Mouse (Mus musculus) layer of hippocampus, postnatal 14 days (tissue): ENCODE results near the gene Hdac7. TPM values are rescaled to one million over a fixed set of nuclear protein-coding genes. Genes with fewer than 3 reads are reported as not detected.

Source experiments
- DNase-seq, 2 experiments: peaks; one replicate each; pipeline ENCODE4 v3.0.0; 2021 to 2022; ENCODE audit warnings: low spot score in 2 of 2, mixed read lengths in 1 of 2
- total RNA-seq, 2 experiments: library from RNA; stranded (reverse); gene quantifications; 2 replicates each; pipeline ENCODE4 v1.2.3; 2021

Gene Hdac7
- total RNA-seq, 2 experiments from 2014 or later = 24.9 to 25.0 TPM

DNA sequence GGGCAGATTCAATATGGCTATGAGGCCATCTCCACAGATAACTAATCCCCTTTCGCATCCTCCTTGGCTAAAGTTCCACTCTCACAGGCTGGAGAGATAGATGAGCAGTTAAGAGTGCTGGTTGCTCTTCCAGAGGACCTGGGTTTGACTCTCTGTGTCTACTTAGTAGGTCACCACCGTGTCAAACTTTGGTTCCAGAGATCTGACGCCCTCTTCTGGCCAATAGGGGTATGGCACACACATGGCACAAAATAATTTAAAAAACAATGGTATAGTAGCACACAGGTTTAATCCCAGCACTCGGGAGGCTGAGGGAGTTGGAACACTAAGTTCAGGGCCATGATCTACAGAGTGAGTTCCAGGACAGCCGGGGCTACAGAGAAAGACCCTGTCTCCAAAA, 50.0 kb downstream of the Hdac7 start:
- no peak for DNase-seq

DNA sequence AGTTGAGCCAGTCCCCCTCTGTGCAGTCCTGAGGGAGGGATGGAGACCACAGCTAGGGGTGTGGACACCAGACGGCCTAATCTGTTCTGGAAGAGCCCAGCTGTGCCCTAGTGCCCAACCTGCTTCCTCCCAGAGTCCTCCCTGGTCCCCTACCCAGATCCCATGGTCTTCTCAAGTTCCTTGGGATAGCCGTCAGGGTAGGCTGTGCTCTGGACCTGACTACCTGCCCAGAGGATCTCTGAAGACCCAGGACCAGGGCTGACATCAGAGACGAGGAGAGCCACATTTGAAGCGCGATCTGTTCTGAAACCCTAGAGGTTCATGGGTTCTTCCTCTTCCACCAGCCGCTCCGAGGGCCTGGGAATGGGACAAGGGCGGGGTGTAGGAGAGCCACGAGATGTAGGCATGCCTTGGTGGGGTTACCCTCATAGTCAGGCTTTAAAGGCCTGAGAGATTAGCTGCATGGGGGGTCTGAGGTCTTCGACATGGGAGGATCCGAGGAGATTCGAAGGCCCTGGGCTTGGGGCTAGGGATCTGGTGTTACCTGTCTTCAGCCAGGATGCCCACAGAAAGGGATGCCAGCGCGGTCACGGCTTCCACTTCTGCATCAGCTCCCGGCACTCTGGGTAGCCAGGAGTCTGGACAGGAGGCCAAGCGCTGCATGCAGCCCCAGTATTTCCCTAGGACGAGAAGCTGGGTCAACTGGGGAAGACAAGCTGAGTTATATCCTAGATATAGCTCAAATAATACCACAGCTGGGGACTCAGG, 50.7 kb downstream of the Hdac7 start:
- DNase-seq = no peak

DNA sequence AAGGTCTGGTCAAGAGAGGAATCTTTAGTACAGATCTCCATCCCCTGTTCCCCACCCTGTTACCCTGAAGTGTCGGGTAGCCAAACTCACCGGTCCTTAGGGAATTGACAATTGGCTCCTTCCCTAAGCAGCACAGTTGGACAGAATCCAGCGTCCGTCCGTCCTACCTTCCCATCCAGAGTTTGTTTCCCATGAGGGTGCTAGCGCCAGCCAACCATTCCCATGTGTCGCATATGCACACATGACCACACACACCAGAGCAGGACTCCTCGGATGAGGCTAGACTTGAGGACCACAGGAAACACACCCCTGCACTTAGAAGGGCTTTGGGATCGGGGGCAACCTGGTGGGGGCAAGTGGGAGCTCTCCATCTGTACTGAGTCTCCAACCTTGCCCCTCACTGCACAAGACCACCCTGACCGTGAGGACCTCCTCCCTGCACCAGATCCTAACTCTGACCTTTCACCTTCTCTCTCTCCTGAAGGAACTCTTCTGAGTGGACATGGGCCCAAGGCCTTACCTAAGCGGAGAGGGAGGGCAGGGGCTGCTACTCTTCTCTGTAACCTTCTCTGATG, 53.1 kb downstream of the Hdac7 start:
- no peak for DNase-seq

DNA sequence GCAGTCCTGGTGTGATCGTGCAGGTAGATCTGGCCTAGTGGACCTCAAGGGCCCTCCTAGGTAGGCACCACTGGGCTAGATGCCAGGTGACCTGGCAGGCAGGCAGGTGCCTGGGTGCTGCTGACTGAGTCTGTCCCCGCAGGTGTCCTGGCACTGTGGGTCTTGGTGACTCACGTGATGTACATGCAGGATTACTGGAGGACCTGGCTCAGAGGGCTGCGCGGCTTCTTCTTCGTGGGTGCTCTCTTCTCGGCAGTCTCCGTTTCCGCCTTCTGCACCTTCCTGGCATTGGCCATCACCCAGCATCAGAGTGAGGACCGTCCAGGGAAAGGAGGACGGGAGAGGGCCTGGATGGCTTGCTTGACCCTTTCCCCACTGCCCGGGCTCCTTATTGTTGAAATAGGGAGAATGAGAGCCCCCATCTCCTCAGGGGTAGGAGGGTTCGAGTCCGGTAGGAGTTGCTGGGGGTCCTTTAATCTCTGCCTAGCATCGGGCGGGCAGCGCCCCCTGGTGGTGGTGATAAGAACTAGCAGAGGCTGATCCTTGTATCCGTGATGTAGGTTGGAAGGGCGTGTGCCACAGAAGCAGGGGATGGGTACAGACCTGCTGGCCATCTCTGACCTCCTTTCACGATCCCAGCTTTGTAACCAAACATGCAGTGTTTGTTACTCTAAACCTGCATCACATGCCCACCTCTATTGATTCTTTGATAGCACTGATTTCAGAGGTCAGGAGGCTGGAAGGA, 54.4 kb downstream of the Hdac7 start:
- DNase-seq = no peak

DNA sequence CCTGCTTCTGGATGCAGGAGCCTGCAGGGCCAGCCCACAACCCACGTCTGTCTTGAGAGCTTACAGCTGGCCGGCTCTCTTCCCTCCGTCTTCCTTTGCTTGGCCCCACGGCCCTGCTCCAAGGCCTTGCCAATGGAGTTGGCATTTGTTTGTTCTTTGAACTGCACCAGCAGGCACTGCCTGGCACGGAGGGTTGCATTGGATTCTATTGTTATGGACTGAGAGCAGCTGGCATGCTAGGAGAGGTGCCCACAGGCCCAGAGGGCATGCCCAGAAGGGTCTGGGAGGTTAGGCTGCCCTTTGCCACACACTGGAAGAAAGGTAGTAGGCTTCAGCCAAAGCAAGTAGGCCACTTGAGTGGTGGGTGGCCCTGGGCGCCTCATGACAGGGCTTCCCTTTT, 55.5 kb downstream of the Hdac7 start:
- peak in 1 of 2 experiments; percentile 81 for DNase-seq

DNA sequence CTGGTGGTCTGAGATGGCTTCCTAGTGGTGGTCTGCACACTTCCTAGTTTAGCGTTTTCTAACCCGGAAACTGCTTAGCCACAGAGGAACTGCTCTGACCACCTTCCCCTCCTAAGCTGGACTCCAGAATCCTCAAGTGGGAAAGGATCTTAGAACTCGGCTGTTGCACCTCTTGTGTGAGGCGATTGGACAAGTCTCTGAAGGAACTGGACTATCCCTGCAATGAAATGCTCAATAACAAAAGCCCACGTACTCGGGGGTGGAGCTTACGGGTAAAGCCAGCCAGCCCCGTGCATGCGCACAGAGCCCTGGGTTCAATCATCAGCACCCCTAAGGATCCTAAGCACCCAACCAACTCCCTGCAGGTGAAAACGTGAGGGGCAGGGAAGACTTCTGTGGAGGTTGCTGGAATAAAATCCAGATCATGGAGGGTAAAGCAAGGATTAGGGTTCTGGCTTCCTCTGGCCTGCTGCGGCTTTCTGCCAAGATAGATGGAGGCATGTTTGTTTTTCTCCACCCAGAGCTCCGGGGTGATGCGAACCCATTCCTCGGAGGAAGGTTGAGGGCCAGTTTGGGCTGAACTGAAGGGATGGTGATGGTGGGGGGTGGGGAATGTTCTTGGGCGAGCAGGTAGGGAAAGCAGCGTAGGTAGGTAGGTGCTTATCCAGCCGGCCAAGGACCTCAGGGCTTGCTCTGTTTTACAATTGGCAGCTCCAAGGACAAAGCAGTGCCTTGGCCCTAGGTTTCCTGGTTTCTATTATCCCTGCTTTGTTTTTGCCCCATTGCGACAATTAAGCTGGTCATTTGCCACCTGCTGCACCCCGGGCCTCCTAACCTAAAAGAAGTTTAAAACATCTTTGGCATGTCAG, 56.3 kb downstream of the Hdac7 start:
- DNase-seq = no peak

DNA sequence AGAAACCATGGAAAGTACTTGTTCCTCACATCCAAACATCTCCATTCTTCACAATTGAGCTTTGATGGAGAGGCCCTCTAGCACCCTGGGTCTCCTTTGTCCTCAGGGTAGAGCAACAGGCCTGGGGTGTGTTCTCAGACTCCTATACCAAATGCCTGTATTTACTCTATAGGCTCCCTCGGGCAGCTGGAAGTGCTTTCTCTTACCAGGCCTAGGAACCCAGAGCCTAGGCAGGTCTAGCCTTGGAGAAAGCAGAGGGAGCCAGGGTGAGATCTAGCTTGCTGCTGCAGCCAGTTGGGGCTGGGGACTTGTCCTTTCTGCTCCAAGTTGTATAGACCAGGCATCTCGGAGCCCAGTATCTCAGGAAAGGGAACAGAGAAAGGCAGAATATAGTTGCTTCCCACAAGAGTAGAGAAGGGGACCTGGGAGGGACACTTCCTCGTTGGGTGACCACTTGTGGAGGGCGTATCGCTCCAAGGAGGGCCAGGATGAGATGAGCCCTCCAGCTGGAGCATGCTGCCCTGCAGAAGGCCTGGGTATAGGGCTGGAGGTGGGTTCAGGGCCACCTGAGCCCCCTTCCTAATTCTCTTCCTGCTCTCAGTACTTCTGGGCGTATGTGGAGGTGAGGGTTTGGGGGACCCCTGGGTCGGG, 57.0 kb downstream of the Hdac7 start:
- no peak for DNase-seq

DNA sequence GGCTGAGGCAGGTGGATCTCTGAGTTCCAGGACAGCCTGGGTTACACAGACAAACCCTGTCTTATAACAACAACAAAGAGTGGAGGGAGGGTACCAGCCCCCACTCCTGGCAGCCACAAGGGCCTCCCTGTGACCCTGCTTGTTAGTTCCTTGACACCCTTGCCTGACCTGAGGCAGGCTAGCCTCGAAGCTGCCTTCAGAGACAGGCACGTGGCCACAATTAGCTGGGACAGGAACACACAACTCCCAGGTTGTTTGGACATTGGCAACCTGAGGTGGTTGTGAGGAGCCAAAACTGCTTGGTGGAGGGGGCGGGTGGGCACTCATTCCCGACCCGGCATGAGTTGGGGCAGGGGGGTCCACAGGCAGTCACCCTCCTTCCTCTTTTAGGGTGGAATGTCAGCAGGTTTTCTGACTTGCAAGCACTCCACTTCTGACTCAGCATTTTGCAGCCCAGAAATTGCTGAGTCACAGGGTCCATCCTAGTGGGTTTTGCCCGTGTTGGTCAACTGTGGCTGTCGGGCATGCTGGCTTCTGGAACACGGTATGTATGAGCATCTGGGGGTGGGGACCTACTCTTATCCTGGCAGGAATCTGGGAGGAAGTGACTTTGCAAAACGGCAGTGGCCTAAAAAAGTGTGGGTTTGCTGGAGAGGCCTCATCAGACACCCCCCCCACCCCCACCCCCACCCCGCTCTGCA, 57.7 kb downstream of the Hdac7 start:
- no peak for DNase-seq

DNA sequence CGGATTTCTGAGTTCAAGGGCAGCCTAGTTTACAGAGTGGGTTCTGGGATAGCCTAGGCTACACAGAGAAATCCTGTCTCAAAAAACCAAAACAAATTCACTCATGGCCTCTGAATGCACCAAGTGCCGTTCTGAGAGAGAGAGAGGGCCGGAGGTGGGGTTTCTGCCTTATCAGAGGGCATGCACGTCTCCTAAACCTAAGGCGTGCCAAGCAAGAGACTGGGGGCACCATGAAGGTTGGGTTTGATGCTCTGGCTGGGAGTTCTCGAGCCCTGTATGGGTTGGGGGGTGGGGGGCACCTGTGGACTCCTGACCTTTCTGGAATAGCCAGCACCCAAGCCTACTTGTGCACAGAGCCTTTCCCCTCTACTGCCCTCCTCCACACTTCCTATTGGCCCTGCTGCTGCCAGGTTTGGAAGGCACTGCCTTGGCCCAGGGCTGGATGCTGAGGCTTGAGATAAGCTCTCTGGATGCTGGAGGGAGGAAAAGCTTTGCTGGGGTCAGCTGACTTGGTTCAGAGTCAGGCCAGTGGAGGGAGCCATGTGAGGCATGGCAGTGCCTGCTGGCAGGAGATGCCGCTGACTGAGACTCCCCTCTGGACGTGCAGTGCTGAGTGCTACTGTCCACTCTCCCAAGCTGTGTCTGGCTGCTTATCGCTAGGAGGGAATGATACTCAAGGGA, 58.4 kb downstream of the Hdac7 start:
- no peak for DNase-seq

DNA sequence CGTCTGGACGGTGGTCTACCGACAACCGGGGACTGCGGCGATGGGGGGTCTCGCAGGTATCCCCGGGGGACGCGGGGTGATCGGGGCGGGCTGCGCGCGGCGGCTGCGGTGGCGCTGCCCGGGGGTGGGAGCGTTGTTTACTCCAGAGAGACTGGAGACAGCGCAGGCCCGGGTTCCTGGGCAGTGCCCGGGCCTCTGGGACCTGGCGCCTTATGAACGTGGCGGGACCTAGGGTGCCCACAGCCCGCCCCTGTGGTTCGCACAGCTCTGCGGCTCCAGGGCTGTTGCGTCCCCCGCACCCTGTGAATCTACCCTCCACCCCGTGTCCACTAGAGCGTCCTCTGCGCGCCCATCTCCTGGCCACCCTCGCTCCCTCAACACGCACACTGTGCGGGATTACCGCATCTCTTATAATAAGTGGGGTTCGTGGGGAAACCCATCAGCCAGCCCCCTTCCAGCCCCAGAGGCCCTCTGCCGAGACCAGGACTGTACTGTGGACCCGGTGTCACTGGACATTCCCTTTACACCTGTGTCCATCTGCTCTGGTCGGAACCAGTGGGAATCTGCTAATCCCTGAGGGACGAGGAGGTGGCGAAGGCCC, 59.6 kb downstream of the Hdac7 start:
- no peak for DNase-seq

DNA sequence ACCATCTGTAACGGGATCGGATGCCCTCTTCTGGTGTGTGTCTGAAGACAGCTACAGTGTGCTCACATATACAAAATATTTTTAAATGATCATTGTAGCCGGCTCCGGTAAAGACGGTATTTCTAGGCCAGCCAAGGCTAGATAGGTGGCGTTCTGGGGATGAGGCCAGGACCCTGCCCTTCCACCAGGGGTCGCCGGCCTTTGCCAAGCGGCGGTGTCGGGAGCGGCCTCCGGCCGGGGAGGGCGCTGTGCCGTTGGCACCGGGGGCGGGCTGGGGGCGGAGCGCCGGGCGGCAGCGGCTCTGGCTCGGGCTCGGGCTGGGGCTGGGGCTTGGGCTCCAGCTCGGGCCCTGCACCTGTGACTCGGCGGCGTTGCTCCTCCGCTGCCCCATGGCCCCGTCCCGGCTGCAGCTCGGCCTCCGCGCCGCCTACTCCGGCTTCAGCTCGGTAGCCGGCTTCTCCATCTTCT, 60.2 kb downstream of the Hdac7 start:
- DNase-seq = peak; percentile 84 to 86

DNA sequence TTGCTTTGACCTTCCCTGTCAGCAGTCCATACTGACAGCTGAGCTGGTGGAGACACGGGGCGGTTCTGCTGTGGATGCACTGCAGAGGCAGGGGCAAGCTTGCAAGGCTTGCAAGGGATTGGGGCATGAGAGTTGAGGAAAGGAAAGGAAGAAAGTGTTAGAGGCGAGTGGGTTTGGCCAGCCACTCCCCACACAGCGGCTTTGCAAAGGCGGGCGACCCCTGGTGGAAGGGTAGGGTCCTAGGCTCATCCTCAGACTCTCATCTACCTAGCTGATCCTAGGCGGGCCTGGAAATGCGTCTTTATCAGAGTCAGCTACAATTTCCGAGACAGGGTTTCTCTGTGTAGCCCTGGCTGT, 61.6 kb downstream of the Hdac7 start:
- peak in 1 of 2 experiments; percentile 67 for DNase-seq

DNA sequence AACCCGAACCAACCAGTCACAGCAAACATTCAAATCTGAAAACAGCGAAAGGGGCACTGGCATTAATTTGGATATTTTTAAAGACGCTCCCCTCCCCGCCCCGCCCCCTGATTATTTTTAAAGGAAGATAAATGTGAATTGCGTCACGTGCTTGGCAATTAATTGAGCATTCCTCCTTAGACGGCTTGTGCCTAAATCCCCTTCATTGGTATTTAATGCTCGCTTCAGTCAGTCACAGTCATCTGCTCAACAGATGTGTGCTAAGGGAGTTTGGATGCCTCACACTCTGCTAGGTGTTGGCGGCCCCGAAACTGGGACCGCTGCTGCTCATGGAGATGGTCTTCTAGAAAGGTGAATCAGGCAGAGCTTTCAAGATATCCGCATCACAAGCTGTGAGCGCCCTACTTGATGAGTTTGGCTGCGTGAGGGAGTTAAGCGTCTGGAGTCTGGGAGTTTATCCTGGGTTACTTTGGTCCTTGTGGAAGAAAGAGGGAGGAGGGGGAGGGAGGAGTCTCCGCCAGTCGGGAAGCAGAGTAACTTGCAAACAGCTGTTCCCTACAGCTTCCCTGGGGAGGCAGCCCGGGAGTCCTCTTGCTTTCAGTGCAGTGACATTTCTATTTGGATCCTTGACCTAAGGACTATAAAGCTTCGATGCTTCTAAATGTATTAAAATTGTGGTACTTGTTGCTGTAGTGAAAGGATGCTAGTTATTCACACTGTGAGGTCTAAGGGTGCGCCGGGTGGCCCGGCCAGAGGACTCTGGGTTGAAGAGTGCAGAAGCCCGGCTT, 62.1 kb downstream of the Hdac7 start:
- no peak for DNase-seq

DNA sequence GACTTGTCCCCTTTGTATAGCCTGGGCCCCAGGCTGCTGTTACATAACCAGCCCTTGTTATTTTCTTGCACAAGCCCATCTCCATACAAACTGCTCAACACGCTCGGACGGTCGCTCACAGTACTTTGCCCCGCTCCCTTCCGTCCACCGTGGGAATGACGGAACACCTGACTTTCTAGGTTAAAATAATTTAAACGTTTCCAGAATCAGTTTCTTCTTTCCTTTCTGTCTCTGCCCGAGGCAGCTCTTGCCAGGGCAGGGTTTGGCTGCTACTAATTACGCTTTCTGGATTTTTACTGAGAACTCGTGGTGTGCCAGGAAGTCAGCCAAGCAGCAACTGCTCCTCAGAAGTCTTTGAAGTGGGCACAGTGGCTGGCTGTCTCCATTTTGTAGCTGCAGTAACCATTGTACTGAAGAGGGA, 63.7 kb downstream of the Hdac7 start:
- no peak for DNase-seq

DNA sequence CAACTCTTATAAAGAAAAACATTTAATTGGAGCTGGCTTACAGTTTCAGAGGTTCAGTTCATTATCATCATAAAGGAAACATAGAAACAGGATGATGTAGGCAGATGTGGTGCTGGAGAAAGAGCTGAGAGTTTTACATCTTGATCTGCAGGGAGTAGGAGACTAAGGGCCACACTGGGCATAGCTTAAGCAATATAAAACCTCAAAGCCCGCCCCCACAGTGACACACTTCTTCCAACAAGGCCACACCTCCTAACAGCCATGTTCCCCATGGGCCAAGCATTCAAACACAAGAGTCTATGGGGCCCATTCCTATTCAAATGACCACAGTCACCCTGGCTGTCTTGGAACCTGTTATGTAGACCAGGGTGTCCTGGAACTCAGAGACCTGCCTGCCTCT, 64.7 kb downstream of the Hdac7 start:
- DNase-seq = no peak

DNA sequence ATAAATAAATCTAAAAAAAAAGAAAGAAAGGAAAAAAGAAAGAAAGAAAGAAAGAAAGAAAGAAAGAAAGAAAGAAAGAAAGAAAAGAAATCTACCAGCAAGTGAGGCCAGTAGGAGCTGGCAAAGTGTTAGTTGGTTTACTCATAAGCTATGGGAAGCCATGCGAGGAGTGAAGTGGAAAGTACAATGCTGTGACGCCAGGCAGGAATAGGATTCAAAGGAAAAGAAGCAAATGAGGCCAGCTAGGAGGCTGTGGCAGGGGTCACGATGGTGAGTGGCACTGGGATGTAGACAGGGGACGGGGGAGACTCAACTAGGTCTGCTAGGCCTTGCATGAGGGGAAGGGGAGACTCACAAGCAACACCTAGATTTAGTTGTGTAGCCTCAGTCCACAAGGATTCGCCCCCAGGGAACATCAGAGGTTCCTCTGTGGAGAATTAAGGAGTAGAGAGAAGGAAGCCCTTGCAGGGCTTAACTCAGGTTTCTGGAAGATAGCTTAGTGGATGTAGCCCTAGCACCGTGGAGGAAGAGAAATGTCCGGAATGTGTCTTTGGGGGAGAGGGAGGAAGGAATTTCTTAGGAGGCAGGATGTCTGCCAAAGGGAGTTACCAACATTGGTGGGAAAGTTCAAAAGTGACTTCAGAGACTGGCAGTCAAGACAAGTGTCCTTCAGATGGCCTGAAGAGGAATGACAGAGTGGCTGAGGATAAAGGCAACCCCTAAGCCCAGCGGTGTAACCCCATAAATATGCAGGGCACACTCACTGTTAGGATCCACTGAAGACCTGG, 65.8 kb downstream of the Hdac7 start, which contains the start of gene Slc48a1:
Slc48a1 (plus strand) TSS at position 210 of the 788 bp plus-strand sequence.
- DNase-seq = no peak

DNA sequence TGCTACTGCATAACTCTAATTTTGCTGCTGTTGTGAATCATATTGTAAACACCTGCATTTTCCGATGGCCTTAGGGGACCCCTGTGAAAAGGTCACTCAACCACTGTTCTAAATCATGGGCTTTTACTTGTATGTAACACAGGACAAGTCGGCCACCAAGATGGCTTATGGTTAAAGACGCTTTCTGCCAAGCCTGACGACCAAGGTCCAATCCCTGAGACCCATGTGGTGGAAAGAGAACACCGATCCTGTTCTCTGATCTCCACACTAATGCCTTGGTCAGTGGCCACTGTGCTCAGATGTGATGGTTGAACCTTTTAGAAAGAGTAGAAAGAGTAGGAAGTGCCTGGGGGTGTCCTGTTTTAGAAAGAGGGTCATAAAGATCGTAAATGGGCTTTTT, 67.4 kb downstream of the Hdac7 start:
- no peak for DNase-seq
